Mouse (Mus musculus) CH12.LX (cell line): ENCODE results near the gene Acsm5. TPM values are rescaled to one million over a fixed set of nuclear protein-coding genes. Genes with fewer than 3 reads are reported as not detected.

Experiments used
- DNase-seq: peaks from one replicate; pipeline ENCODE4 v3.0.0-alpha.2; 2013; ENCODE audit errors: extremely low read depth
- H3K27ac ChIP-seq: 2 replicates; pipeline ENCODE4 v1.5.1; 2012; ENCODE audit warnings: low read depth, mild to moderate bottlenecking, control low read depth, moderate library complexity; ENCODE audit not compliant: insufficient read depth
- H3K27me3 ChIP-seq: replicated peaks from 2 replicates; pipeline ENCODE3; 2012; ENCODE audit warnings: inconsistent platforms
- H3K36me3 ChIP-seq, 2 experiments: replicated peaks in 1 of 2; 2 replicates each; pipeline versions ENCODE3 to v1.6.1; 2012; ENCODE audit warnings: inconsistent platforms in 1 of 2, low read length in 1 of 2, mild to moderate bottlenecking in 1 of 2, mixed read lengths in 1 of 2, moderate library complexity in 1 of 2; ENCODE audit not compliant: control insufficient read depth in 1 of 2, insufficient read depth in 1 of 2
- H3K4me1 ChIP-seq, 2 experiments: 2 replicates each; pipeline ENCODE4 v1.6.1; 2012; ENCODE audit warnings: inconsistent platforms in 1 of 2, moderate library complexity in 1 of 2; ENCODE audit not compliant: insufficient read depth in 2 of 2, control insufficient read depth in 1 of 2
- H3K4me2 ChIP-seq: 2 replicates; pipeline ENCODE4 v1.6.1; 2012; ENCODE audit warnings: low read depth, mild to moderate bottlenecking, control low read depth; ENCODE audit not compliant: poor library complexity, insufficient read depth, severe bottlenecking
- H3K4me3 ChIP-seq, 3 experiments: fragments of 150-350 bp in 1 of 3; sonication (generic) in 1 of 3; replicated peaks in 1 of 3; 2 replicates each; pipeline versions ENCODE3 to v1.5.1; 2011 to 2012; ENCODE audit warnings: low read depth in 2 of 3, low read length in 2 of 3, mild to moderate bottlenecking in 2 of 3, moderate library complexity in 2 of 3, control low read depth in 1 of 3, improper control_type of control experiment in 1 of 3, inconsistent platforms in 1 of 3, mixed read lengths in 1 of 3; ENCODE audit not compliant: poor library complexity in 1 of 3
- H3K79me2 ChIP-seq: replicated peaks from 2 replicates; pipeline ENCODE4 v1.6.1; 2012; ENCODE audit warnings: mild to moderate bottlenecking, moderate library complexity; ENCODE audit not compliant: control insufficient read depth, poor library complexity, insufficient read depth, severe bottlenecking; ENCODE audit errors: extremely low read depth
- H3K9ac ChIP-seq: 2 replicates; pipeline ENCODE4 v1.6.1; 2012; ENCODE audit warnings: low read depth, mild to moderate bottlenecking, control low read depth, moderate library complexity; ENCODE audit not compliant: insufficient read depth
- H3K9me3 ChIP-seq: replicated peaks from 2 replicates; pipeline ENCODE3; 2012; ENCODE audit warnings: low read length, inconsistent platforms, mixed read lengths
- CHD2 ChIP-seq: IDR thresholded peaks from 2 replicates; pipeline ENCODE4 v1.6.1; 2011; ENCODE audit warnings: low read length, improper control_type of control experiment
- CTCF ChIP-seq, 2 experiments: IDR thresholded peaks in 1 of 2; conservative IDR thresholded peaks in 1 of 2; 2 replicates each; pipeline ENCODE4 v1.5.1; 2011 to 2012; ENCODE audit warnings: low read depth in 2 of 2, low read length in 2 of 2, improper control_type of control experiment in 1 of 2, inconsistent platforms in 1 of 2, mild to moderate bottlenecking in 1 of 2, moderate library complexity in 1 of 2
- E2F4 ChIP-seq: IDR thresholded peaks from 2 replicates; pipeline ENCODE4 v1.6.1; 2011; ENCODE audit warnings: low read depth, low read length, improper control_type of control experiment; ENCODE audit not compliant: insufficient replicate concordance
- ELF1 ChIP-seq: IDR thresholded peaks from 2 replicates; pipeline ENCODE4 v1.6.1; 2014; ENCODE audit warnings: low read depth, mild to moderate bottlenecking, inconsistent platforms, low read length, improper control_type of control experiment
- EP300 ChIP-seq: IDR thresholded peaks from 2 replicates; pipeline ENCODE4 v1.6.1; 2011; ENCODE audit warnings: low read length, improper control_type of control experiment
- ETS1 ChIP-seq: conservative IDR thresholded peaks from 2 replicates; pipeline ENCODE4 v1.6.1; 2012; ENCODE audit warnings: low read depth, mild to moderate bottlenecking, inconsistent platforms, low read length, improper control_type of control experiment, moderate library complexity
- HCFC1 ChIP-seq: IDR thresholded peaks from 2 replicates; pipeline ENCODE4 v1.6.1; 2012; ENCODE audit warnings: low read depth, mild to moderate bottlenecking, inconsistent platforms, low read length, improper control_type of control experiment
- JUN ChIP-seq: IDR thresholded peaks from 2 replicates; pipeline ENCODE4 v1.6.1; 2011; ENCODE audit warnings: low read depth, mild to moderate bottlenecking, low read length, improper control_type of control experiment, moderate library complexity; ENCODE audit not compliant: insufficient read depth
- JUND ChIP-seq: conservative IDR thresholded peaks from 2 replicates; pipeline ENCODE4 v1.6.1; 2011; ENCODE audit warnings: low read depth, low read length, improper control_type of control experiment
- MAFK ChIP-seq: IDR thresholded peaks from 2 replicates; pipeline ENCODE4 v1.6.1; 2011; ENCODE audit warnings: low read length, improper control_type of control experiment; ENCODE audit not compliant: insufficient replicate concordance
- MAX ChIP-seq: IDR thresholded peaks from 2 replicates; pipeline ENCODE4 v1.6.1; 2011; ENCODE audit warnings: low read length, improper control_type of control experiment
- MEF2A ChIP-seq: IDR thresholded peaks from 2 replicates; pipeline ENCODE4 v1.6.1; 2014; ENCODE audit warnings: low read depth, mild to moderate bottlenecking, inconsistent platforms, low read length, improper control_type of control experiment, borderline replicate concordance
- MXI1 ChIP-seq: IDR thresholded peaks from 2 replicates; pipeline ENCODE4 v1.6.1; 2011; ENCODE audit warnings: mild to moderate bottlenecking, low read depth, low read length, improper control_type of control experiment
- MYC ChIP-seq: IDR thresholded peaks from 2 replicates; pipeline ENCODE4 v1.6.1; 2011; ENCODE audit warnings: low read depth, mild to moderate bottlenecking, improper control_type of control experiment, low read length
- NELFE ChIP-seq: IDR thresholded peaks from 2 replicates; pipeline ENCODE4 v1.6.1; 2011; ENCODE audit warnings: low read depth, low read length, improper control_type of control experiment
- NRF1 ChIP-seq: IDR thresholded peaks from 2 replicates; pipeline ENCODE4 v1.6.1; 2014; ENCODE audit warnings: low read depth, mild to moderate bottlenecking, inconsistent platforms, low read length, improper control_type of control experiment, moderate library complexity
- POLR2AphosphoS2 ChIP-seq: IDR thresholded peaks from 2 replicates; pipeline ENCODE4 v1.6.1; 2011; ENCODE audit warnings: low read depth, low read length, improper control_type of control experiment
- RAD21 ChIP-seq: IDR thresholded peaks from 2 replicates; pipeline ENCODE4 v1.6.1; 2011; ENCODE audit warnings: low read depth, mild to moderate bottlenecking, low read length, improper control_type of control experiment, moderate library complexity
- RCOR1 ChIP-seq: conservative IDR thresholded peaks from 2 replicates; pipeline ENCODE4 v1.6.1; 2012; ENCODE audit warnings: low read depth, mild to moderate bottlenecking, inconsistent platforms, low read length, improper control_type of control experiment
- TBP ChIP-seq: conservative IDR thresholded peaks from 2 replicates; pipeline ENCODE4 v1.6.1; 2011; ENCODE audit warnings: low read depth, low read length, improper control_type of control experiment
- TCF12 ChIP-seq: IDR thresholded peaks from 2 replicates; pipeline ENCODE4 v1.6.1; 2014; ENCODE audit warnings: low read depth, mild to moderate bottlenecking, inconsistent platforms, low read length, improper control_type of control experiment
- UBTF ChIP-seq: IDR thresholded peaks from 2 replicates; pipeline ENCODE4 v1.6.1; 2012; ENCODE audit warnings: low read depth, mild to moderate bottlenecking, inconsistent platforms, low read length, improper control_type of control experiment, moderate library complexity
- USF2 ChIP-seq: conservative IDR thresholded peaks from 2 replicates; pipeline ENCODE4 v1.6.1; 2011; ENCODE audit warnings: low read depth, low read length, improper control_type of control experiment
- ZC3H11A ChIP-seq: IDR thresholded peaks from 2 replicates; pipeline ENCODE4 v1.6.1; 2012; ENCODE audit warnings: low read depth, mild to moderate bottlenecking, inconsistent platforms, low read length, improper control_type of control experiment
- ZKSCAN1 ChIP-seq: IDR thresholded peaks from 2 replicates; pipeline ENCODE4 v1.6.1; 2012; ENCODE audit warnings: low read depth, inconsistent platforms, low read length, improper control_type of control experiment, borderline replicate concordance
- ZMIZ1 ChIP-seq: IDR thresholded peaks from 2 replicates; pipeline ENCODE4 v1.6.1; 2012; ENCODE audit warnings: low read depth, mild to moderate bottlenecking, inconsistent platforms, low read length, improper control_type of control experiment
- ZNF384 ChIP-seq: IDR thresholded peaks from 2 replicates; pipeline ENCODE4 v1.6.1; 2012; ENCODE audit warnings: low read depth, low read length, improper control_type of control experiment, inconsistent platforms
- dilution Hi-C: fragments of 300-500 bp; cut with MboI; formaldehyde crosslinking; loops from 2 replicates; pipeline ENCODE4 v1.14.3; 2020; ENCODE audit warnings: low sequenced_read_pairs; ENCODE audit not compliant: extremely low pct_unique_long_range_greater_than_20kb, extremely low pct_ligation_motif_present
- in situ Hi-C: fragments of 300-500 bp; cut with MboI; formaldehyde crosslinking; loops from 3 replicates; pipeline ENCODE4 v1.14.3; 2019; ENCODE audit warnings: low sequenced_read_pairs, low pct_ligation_motif_present, low pct_unique_long_range_greater_than_20kb, mixed read lengths
- polyA plus RNA-seq: library from polyadenylated mRNA; unstranded; fragments of >175 nt; gene quantifications from 2 replicates; pipeline ENCODE4 v1.2.1, GENCODE M21; 2012; ENCODE audit warnings: low read depth; ENCODE audit not compliant: insufficient read length
- total RNA-seq, 2 experiments: library from RNA; depleted of rRNA; stranded (reverse); fragments of 300-350 nt in 1 of 2; fragments of >200 nt in 1 of 2; gene quantifications; 2 replicates each; pipeline ENCODE4 v1.2.3; 2012 to 2014

Acsm5 gene
- total and polyA plus RNA-seq, 3 experiments, result not detected

DNA sequence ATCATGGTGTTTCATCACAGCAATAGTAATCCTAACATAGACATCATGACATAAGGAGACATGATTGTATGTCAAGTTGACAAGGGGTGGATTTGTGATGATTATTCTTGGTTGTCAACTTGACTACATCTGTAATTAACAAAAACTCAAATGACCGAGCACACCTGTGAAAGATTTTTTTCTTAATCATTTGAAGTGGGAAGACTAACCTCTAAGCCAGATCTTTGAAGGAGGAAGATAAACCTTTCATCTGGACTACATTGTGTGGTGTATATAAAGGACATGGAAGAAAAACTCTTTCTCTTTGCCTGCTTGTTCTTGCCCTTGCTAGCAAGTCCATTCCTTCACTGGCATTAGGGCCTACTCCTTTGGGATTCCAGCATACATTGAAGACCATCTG is 34.8 kb downstream of the Acsm5 start, which contains the start of gene Acsm2:
Acsm2 (plus strand) TSS at position 301 of the 400 bp plus-strand sequence.
- no peak for DNase-seq
- in situ Hi-C loops, result no loop called here
- no peak within 1 kb of the TSS for H3K27ac ChIP-seq
- peaks cover 0 to 4% of the 10 kb centered on the region in 2 experiments; a peak in 1 of 4 replicates for H3K4me1 ChIP-seq
- H3K9me3 ChIP-seq, result no peaks in the 10 kb centered on the region
- H3K4me3 ChIP-seq, result no peak within 1 kb of the TSS
- no peaks in the 10 kb centered on the region for H3K79me2 ChIP-seq
- H3K9ac ChIP-seq, result no peak within 1 kb of the TSS
- H3K36me3 ChIP-seq, result no peaks in the 10 kb centered on the region
- TF ChIP-seq ZKSCAN1 (no peak), ZMIZ1 (no peak), NELFE (no peak), UBTF (no peak), MYC (no peak), JUN (no peak), TBP (no peak), NRF1 (no peak), EP300 (no peak), MAX (no peak), E2F4 (no peak), POLR2AphosphoS2 (no peak), RCOR1 (no peak), HCFC1 (no peak), RAD21 (no peak), ELF1 (no peak)
- TF ChIP-seq, all 38 proteins: peak for 0
- H3K27me3 ChIP-seq, result no peaks in the 10 kb centered on the region
- no peak within 1 kb of the TSS for H3K4me2 ChIP-seq
- dilution Hi-C loops, result no loop called here

GRCm38 (mm10) chr7:119559789-119560451 is 40.7 kb downstream of the Acsm5 start:
- no peaks in the 10 kb centered on the region for H3K36me3 ChIP-seq
- DNase-seq, result no peak
- in situ Hi-C loops, result no loop called here
- no peak overlapping the region for H3K27ac ChIP-seq
- no peaks in the 10 kb centered on the region for H3K4me1 ChIP-seq
- H3K4me2 ChIP-seq, result no peak overlapping the region
- H3K79me2 ChIP-seq, result no peaks in the 10 kb centered on the region
- no peaks in the 10 kb centered on the region for H3K27me3 ChIP-seq
- H3K4me3 ChIP-seq, result no peak overlapping the region
- dilution Hi-C loops, result no loop called here
- TF ChIP-seq JUND, result no peak
- TF ChIP-seq MXI1, result no peak
- TF ChIP-seq CTCF (conservative IDR thresholded peaks at IDR 0.05 in 1 of 2, IDR thresholded peaks at IDR 0.05 in 1 of 2; ENCODE audit: low read depth in 2 of 2, low read length in 2 of 2), result no peak
- no peak for TF ChIP-seq CHD2
- no peak for TF ChIP-seq MAFK
- no peak for TF ChIP-seq TCF12
- no peak for TF ChIP-seq NRF1
- TF ChIP-seq USF2, result no peak
- no peak for TF ChIP-seq NELFE
- no peak for TF ChIP-seq ZC3H11A
- TF ChIP-seq ETS1, result no peak
- no peak for TF ChIP-seq ZNF384
- TF ChIP-seq MEF2A, result no peak
- TF ChIP-seq MYC, result no peak
- no peak overlapping the region for H3K9ac ChIP-seq
- H3K9me3 ChIP-seq, result no peaks in the 10 kb centered on the region
